Mouse (Mus musculus): ENCODE data around the gene Fabp1. TPM values are rescaled to one million over a fixed set of nuclear protein-coding genes. Genes with fewer than 3 reads are reported as not detected.

Fabp1 gene
- total RNA-seq (2021) = 1 to 10 TPM in 1 of 2 experiments, not detected in 1; 2.6 TPM
- long read RNA-seq, experiment 1 = 0 reads
- long read RNA-seq, experiment 2 = 0 reads

- DNase-seq (ENCODE audit: low spot score) = no peak
These were observed at the start of gene Fabp1 for GRCm38 (mm10) chr6:71199612-71200011. Fabp1 (plus strand) TSS chr6:71199827.

- DNase-seq (ENCODE audit: low spot score) = no peak
These were observed 48.5 kb upstream of the Fabp1 start for GRCm38 (mm10) chr6:71151098-71151497.

DNA sequence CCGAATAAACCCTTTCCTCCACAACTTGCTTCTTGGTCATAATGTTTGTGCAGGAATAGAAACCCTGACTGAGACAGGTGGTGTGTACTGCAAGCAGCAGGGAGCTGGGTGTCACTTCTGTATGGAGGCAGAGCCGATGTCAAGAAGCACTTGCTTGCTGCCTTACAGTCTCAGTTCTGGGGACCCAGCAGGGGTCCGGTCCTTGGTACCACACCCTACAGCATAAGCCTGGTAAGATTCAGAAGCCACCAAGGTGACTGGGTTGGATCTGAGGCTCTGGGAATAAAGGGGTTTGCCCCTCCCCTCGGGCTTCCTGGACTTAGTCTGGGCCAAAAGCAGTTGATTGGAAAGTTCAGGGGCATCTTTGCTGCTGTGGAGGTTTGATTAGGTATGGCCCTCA is 46.1 kb upstream of the Fabp1 start:
- DNase-seq (ENCODE audit: low spot score) = no peak

- DNase-seq (ENCODE audit: low spot score) = no peak
These were observed 44.8 kb upstream of the Fabp1 start for GRCm38 (mm10) chr6:71154861-71155260.

- no peak for DNase-seq (ENCODE audit: low spot score)
These were observed 42.8 kb upstream of the Fabp1 start for GRCm38 (mm10) chr6:71156674-71157326.

GRCm38 (mm10) chr6:71161290-71161689 is 38.3 kb upstream of the Fabp1 start:
- no peak for DNase-seq (ENCODE audit: low spot score)

GRCm38 (mm10) chr6:71162269-71162668 is 37.4 kb upstream of the Fabp1 start:
- no peak for DNase-seq (ENCODE audit: low spot score)

GRCm38 (mm10) chr6:71164394-71164793 is 35.2 kb upstream of the Fabp1 start:
- DNase-seq (ENCODE audit: low spot score) = no peak

DNA sequence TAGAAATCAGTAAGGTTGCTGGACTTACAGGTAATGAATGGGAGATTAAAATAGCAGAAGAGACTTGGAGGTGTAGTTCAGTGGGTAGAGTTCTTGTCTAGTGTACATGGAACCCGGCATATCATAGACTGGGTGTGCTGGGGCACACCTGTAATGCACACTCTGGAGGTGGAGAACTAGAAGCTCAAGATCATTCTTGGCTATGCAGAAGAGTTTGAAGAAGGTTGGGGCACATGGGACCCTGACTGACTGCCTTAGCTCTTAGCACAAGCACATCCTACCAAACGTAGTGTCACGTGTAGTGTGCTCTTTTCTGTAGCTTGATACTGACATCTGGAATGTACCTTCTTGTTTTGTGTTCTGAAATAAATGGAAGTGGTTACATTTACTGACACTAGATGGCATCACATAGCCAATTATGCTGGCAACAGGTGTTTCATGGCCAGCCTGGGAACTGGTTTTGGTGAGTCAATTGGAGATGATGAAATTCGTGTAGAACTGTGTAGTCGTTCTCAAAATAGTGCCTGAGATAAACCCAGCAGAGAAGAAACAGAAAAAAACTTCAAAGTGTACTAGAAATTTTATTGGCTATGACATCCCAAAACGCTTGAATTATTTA is 33.0 kb upstream of the Fabp1 start:
- DNase-seq (ENCODE audit: low spot score) = no peak

- DNase-seq (ENCODE audit: low spot score) = no peak
These were observed 26.6 kb upstream of the Fabp1 start for GRCm38 (mm10) chr6:71172812-71173580.

DNA sequence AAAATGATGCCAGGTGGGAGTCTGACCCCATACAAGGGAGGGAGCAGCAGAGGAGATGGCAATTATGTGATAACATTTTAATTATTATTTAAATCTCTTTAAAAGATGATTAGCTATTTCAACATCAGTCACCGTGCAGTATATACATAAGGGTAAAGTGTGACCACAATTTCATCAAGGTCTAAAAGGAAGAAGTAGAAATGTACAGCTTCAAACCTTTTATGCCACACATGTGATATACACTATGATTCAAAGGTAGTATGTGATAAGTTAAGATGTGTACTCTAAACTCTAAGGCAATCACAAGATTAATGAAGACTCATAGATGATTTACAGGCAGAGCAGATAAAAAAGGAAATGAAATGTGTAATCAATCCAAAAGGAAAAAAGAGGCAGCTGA is 19.0 kb upstream of the Fabp1 start:
- DNase-seq (ENCODE audit: low spot score) = no peak

GRCm38 (mm10) chr6:71184941-71185604 is 14.6 kb upstream of the Fabp1 start:
- DNase-seq (ENCODE audit: low spot score) = no peak

DNA sequence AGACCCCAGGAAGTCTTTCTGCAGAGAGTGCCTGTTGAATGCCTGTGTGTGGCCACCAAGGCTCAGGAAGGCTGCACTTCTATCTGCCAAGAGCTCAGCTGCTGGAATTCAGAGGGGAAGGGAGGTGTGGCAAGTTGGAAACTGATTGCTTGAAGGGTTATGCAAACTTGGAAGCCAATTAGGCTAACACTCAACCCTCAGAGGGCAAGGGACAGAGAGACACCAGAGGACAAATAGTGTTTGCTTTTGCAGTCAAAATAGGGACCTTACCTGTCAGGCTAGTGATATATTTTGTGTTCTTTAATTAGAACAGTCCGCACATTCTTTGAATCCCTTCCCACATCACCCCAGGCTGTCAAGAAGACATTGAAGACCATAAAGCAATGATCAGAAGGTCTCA is 10.0 kb upstream of the Fabp1 start:
- no peak for DNase-seq (ENCODE audit: low spot score)

GRCm38 (mm10) chr6:71190501-71190900 is 9.1 kb upstream of the Fabp1 start:
- DNase-seq (ENCODE audit: low spot score) = no peak

DNA sequence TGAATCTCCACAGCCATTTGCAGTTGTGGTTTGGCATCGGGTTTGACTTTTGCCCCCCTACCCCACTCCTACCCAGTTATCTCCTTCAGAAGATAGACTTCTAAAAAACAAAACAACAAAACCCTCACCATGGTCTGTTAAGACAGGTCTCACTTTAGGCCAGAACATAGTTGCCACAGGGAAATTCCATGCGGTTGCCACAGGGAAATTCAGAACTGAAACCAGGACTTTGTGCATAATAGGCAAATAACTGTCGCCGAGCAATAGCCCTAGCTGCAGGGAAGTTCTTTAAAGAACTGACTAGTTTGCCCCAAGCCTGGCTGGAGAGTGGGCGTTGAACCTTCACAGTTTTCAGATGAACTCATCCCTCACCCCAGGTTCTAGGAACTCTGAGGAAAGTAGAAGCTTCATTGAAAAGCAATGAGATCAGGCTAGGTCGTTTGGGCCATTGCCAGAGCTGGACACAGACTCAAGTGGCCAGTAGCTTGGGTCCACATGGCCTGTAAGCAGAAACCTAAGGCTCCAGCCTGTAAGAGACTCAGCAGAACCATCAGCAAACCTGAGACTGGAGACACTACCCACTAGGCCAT is 6.4 kb upstream of the Fabp1 start:
- DNase-seq (ENCODE audit: low spot score) = no peak

DNA sequence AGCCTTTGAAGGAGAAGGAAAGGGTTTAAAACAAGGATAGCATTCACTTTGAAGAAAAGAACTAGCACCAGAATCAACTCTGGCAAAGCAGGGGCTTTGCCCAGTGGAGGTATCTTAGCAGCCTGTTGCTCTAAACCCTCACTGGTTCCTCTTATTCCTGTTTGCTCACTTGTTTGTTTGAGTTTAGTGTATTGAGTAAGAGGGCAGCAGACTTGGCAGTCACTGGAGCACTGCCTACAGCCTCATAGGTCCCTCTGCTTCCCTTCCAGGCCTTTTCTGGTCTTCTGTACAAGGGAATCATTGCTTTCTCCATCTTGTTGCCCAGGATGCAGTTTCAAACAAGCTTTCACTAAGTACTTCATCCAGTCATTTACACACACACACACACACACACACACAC is 3.5 kb upstream of the Fabp1 start:
- DNase-seq (ENCODE audit: low spot score) = no peak

GRCm38 (mm10) chr6:71197636-71198535 is 1.7 kb upstream of the Fabp1 start:
- DNase-seq (ENCODE audit: low spot score) = no peak

- DNase-seq (ENCODE audit: low spot score) = no peak
These were observed 2.3 kb downstream of the Fabp1 start for GRCm38 (mm10) chr6:71201925-71202324.

DNA sequence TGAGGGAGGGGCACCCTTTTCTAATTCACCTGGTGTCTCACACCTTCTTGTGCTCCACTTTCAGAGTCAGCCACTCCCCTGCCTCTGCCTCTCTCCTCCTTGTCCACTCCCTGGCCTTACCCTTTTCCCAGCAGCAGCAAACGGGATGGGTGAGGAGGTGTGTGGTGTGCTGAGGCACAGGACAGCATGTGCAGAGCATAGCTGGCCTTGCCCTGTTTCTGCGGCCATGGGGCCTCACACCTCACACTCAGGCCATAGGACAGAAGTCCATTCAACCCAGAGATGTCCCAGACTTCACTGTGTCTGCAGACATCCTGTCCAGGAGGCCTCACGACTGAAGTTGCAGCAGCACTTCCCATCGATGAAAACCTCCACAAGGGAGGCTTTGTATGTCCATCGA is 4.0 kb downstream of the Fabp1 start:
- DNase-seq (ENCODE audit: low spot score) = no peak

DNA sequence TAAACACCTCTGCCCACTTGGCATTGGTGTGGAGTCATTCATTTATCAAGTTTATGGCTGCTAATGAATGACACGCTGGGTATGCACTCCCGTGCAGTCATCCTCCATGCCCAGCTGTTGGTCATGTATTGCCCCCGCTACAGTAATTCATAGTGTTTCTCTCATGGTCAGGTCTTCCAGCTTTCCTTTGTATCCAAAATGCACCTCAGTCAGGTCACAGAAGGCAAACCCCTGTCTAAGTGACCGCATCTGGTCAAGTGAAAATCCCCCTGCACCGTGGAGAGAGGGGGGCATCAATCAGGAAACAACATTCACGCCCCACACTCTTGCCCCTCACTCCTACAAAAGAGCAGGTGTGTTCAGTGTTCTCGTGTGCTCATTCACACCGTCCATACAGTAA is 4.5 kb downstream of the Fabp1 start:
- DNase-seq (ENCODE audit: low spot score) = no peak

DNA sequence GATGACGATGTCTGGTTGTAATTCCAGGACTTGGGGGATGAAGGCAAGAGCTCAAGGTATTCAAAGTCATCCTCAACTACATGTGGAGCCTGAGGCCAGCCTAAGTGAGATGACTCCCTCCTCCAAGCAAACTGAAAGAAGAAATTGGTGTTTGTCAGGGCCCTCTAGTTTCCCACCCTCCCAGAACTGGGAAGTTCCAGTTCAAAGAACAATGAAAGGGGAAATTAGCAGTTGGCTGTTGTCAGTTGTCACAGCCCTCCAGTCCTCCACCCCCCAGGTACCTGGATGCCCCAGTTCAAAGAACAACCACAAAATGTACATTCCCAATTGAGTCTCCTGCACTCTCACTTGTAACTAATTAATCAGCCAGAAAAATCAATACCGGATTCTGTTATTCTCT is 9.1 kb downstream of the Fabp1 start:
- no peak for DNase-seq (ENCODE audit: low spot score)

Measured in gastrocnemius, adult 18-20 months (tissue).